Mouse (Mus musculus): ENCODE data around the gene 4933415A04Rik.

DNA sequence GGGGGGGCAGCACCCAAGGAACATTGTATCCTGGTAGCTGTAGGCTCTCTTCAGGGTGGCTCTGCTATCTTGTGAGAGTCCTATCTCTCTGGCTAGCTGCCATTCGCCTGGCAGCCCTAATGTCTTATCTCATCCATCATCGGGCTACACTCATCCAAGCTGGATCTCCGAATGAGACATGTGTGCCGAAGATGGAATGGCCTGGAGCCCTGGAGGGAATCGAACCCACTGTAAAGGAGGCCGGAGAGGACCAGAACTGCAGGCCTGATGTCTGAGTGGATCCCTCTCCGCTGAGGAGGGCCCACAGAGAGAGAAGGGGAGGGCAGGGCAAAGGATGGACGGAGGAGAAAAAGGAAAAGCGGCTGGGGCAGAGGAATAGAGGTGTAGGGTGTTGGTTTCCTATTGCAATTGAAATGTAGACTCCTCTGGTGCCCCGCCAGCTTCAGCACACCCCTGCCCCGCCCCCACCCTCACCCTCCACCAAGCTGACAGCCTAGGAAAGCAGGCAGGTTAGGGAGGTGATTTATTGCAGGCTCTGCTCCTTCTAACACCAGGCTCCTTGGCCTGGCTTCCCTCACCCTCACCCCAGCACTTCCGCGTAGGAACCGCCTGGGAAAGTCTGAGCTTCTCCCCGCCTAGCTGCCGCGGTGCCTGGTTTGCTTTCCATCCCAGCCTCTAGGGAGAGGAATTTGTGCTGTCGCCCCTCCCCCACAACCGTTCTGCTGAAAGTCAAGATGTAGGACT, 47.0 kb downstream of the 4933415A04Rik start:
- no peak for TF ChIP-seq CHD2 (IDR thresholded peaks at IDR 0.05; ENCODE audit: low read depth, low read length)
- 0 out of 2 replicates have a peak, but pooled peaks have one; percentile 5 for TF ChIP-seq MAFK (IDR thresholded peaks at IDR 0.05; ENCODE audit: insufficient read depth, low read depth, low read length)
- no peak for TF ChIP-seq ZC3H11A (IDR thresholded peaks at IDR 0.05; ENCODE audit: borderline replicate concordance, low read depth, low read length)
- TF ChIP-seq ZNF384 (IDR thresholded peaks at IDR 0.05; ENCODE audit: low read depth, low read length), result no peak
- no peak for TF ChIP-seq HCFC1 (IDR thresholded peaks at IDR 0.05; ENCODE audit: borderline replicate concordance, insufficient read depth, low read length)
